Comparison of ENCODE assay signal across 8 mouse cellular contexts in genomic region chr15:31542013-31542958, GRCm38 (mm10). TPM values are rescaled to one million over a fixed set of nuclear protein-coding genes. Genes with fewer than 3 reads are reported as not detected.
DNase-seq lines count a peak whose midpoint lies in the region; ATAC-seq and TF ChIP-seq lines count a peak whose summit lies in the region.

No protein-coding gene starts in this region.

- DNase-seq in lung, embryonic 14.5 days = peak; percentile 32
- no peak for DNase-seq in lung, postnatal 14 days
- DNase-seq in thymus, postnatal 14 days = no peak
- DNase-seq in gastrocnemius, postnatal 25 days = no peak
- DNase-seq in frontal cortex, adult 2 months (ENCODE audit: extremely low spot score in 1 of 2, low spot score in 1 of 2) = no peak

- ATAC-seq in lung, embryonic 14.5 days (ENCODE audit: insufficient read depth) = peak; percentile 30; the same call in 1 of the 2 replicates
- ATAC-seq in hematopoietic stem cell, adult 5-6 weeks (replicated peaks in 1 of 2; ENCODE audit: insufficient read depth in 1 of 2, low FRiP score in 2 of 2, low TSS enrichment in 1 of 2, low read depth in 1 of 2, poor library complexity in 2 of 2, severe bottlenecking in 2 of 2) = peak; percentile 81 to 83
- ATAC-seq in limb, embryonic 12.5 days (ENCODE audit: insufficient number of reproducible peaks, insufficient read depth, low FRiP score, low TSS enrichment, low read depth) = no peak
- ATAC-seq in neural tube, embryonic 14.5 days (ENCODE audit: low read depth) = peak; percentile 31; the same call in 1 of the 2 replicates

- 7% methylated on average over 10 of the region's 10 CpGs for WGBS in lung, embryonic 14.5 days
- WGBS in limb, embryonic 12.5 days = 16% methylated on average over 10 of the region's 10 CpGs
- 8% methylated on average over 10 of the region's 10 CpGs for WGBS in neural tube, embryonic 14.5 days

- peak overlapping the region; percentile 51; the same call in 1 of the 2 replicates for H3K27ac ChIP-seq in lung, embryonic 14.5 days (ENCODE audit: low read depth)
- peak overlapping the region; percentile 72 for H3K27ac ChIP-seq in limb, embryonic 12.5 days
- H3K27ac ChIP-seq in neural tube, embryonic 14.5 days (ENCODE audit: low read depth, low read length) = no peak overlapping the region

- H3K36me3 ChIP-seq in lung, embryonic 14.5 days (ENCODE audit: insufficient read depth) = no peaks in the 10 kb centered on the region
- H3K36me3 ChIP-seq in limb, embryonic 12.5 days = no peaks in the 10 kb centered on the region
- H3K36me3 ChIP-seq in neural tube, embryonic 14.5 days (ENCODE audit: control insufficient read depth, insufficient read depth, low read length) = no peaks in the 10 kb centered on the region

- H3K27me3 ChIP-seq in lung, embryonic 14.5 days (ENCODE audit: insufficient read depth, low read length) = no peaks in the 10 kb centered on the region
- no peaks in the 10 kb centered on the region for H3K27me3 ChIP-seq in limb, embryonic 12.5 days
- H3K27me3 ChIP-seq in neural tube, embryonic 14.5 days (ENCODE audit: control insufficient read depth, insufficient read depth, low read length) = no peaks in the 10 kb centered on the region

- H3K4me2 ChIP-seq in lung, embryonic 14.5 days = no peak overlapping the region
- peak overlapping the region; percentile 9 for H3K4me2 ChIP-seq in limb, embryonic 12.5 days
- no peak overlapping the region for H3K4me2 ChIP-seq in neural tube, embryonic 14.5 days (ENCODE audit: low read depth, low read length)

- H3K4me1 ChIP-seq in lung, embryonic 14.5 days (ENCODE audit: insufficient read depth) = peaks cover 6% of the 10 kb centered on the region; the same call in 1 of the 2 replicates
- peaks cover 25% of the 10 kb centered on the region for H3K4me1 ChIP-seq in limb, embryonic 12.5 days (replicated peaks)
- peaks cover 6% of the 10 kb centered on the region; the same call in 1 of the 2 replicates for H3K4me1 ChIP-seq in neural tube, embryonic 14.5 days (ENCODE audit: control insufficient read depth, insufficient read depth, low read length)

- H3K4me3 ChIP-seq in lung, embryonic 14.5 days (ENCODE audit: low read depth, low read length) = no peak overlapping the region
- no peak overlapping the region for H3K4me3 ChIP-seq in limb, embryonic 12.5 days (replicated peaks)
- H3K4me3 ChIP-seq in neural tube, embryonic 14.5 days (ENCODE audit: low read depth, low read length) = no peak overlapping the region

- no peak overlapping the region for H3K9ac ChIP-seq in lung, embryonic 14.5 days
- no peak overlapping the region for H3K9ac ChIP-seq in limb, embryonic 12.5 days (replicated peaks)
- H3K9ac ChIP-seq in neural tube, embryonic 14.5 days (replicated peaks; ENCODE audit: low read depth, low read length) = no peak overlapping the region

- H3K9me3 ChIP-seq in lung, embryonic 14.5 days (ENCODE audit: low read depth, low read length) = no peaks in the 10 kb centered on the region
- no peaks in the 10 kb centered on the region for H3K9me3 ChIP-seq in limb, embryonic 12.5 days
- no peaks in the 10 kb centered on the region for H3K9me3 ChIP-seq in neural tube, embryonic 14.5 days (ENCODE audit: control insufficient read depth, low read length)

- TF ChIP-seq CTCF in lung, embryonic 14.5 days (IDR thresholded peaks at IDR 0.05; ENCODE audit: low read depth) = no peak

RNA-seq across cellular contexts. Expression of gene March6, which starts 11.4 kb away (rescaled TPM):
- 35.7 and 37.0 TPM in 2 replicates for polyA plus RNA-seq in lung, embryonic 14.5 days (2014; fragmentation: Nextera tagmentation; extraction: Ambion mirVana)
- 59.5 and 62.7 TPM in 2 replicates for total RNA-seq in hematopoietic stem cell, adult 5-6 weeks (2017)
- polyA plus RNA-seq in limb, embryonic 12.5 days (2016; fragmentation: Nextera tagmentation; extraction: Ambion mirVana) = 40.7 and 41.8 TPM in 2 replicates
- polyA plus RNA-seq in neural tube, embryonic 14.5 days (2014; fragmentation: Nextera tagmentation; extraction: Ambion mirVana) = 98.4 and 115 TPM in 2 replicates
- total RNA-seq in gastrocnemius, postnatal 25 days (2021) = 100 to 1,000 TPM in 1 of 2 experiments, 10 to 100 TPM in 1; 94.5 to 100 TPM
- polyA plus RNA-seq in frontal cortex, adult 2 months (2012; rRNA removed) = 81.3 and 95.9 TPM in 2 replicates

RNA-seq across cellular contexts. Expression of gene Cmbl, which starts 22.9 kb away (rescaled TPM):
- polyA plus RNA-seq in lung, embryonic 14.5 days (2014; fragmentation: Nextera tagmentation; extraction: Ambion mirVana) = 4.5 and 5.2 TPM in 2 replicates
- total RNA-seq in hematopoietic stem cell, adult 5-6 weeks (2017) = 1.1 TPM in 1 of 2 replicates, not detected in the other
- 0.55 and 0.65 TPM in 2 replicates for polyA plus RNA-seq in limb, embryonic 12.5 days (2016; fragmentation: Nextera tagmentation; extraction: Ambion mirVana)
- 1.7 and 5.6 TPM in 2 replicates for polyA plus RNA-seq in neural tube, embryonic 14.5 days (2014; fragmentation: Nextera tagmentation; extraction: Ambion mirVana)
- total RNA-seq in gastrocnemius, postnatal 25 days (2021) = 10 to 100 TPM; 37.7 to 38.5 TPM
- polyA plus RNA-seq in frontal cortex, adult 2 months (2012; rRNA removed) = 22.5 and 22.7 TPM in 2 replicates

RNA-seq across cellular contexts. Expression of gene Cct5, which starts 59.3 kb away (rescaled TPM):
- polyA plus RNA-seq in lung, embryonic 14.5 days (2014; fragmentation: Nextera tagmentation; extraction: Ambion mirVana) = 600 and 601 TPM in 2 replicates
- total RNA-seq in hematopoietic stem cell, adult 5-6 weeks (2017) = 458 and 486 TPM in 2 replicates
- 585 and 607 TPM in 2 replicates for polyA plus RNA-seq in limb, embryonic 12.5 days (2016; fragmentation: Nextera tagmentation; extraction: Ambion mirVana)
- polyA plus RNA-seq in neural tube, embryonic 14.5 days (2014; fragmentation: Nextera tagmentation; extraction: Ambion mirVana) = 498 and 536 TPM in 2 replicates
- 100 to 1,000 TPM; 126 to 130 TPM for total RNA-seq in gastrocnemius, postnatal 25 days (2021)
- polyA plus RNA-seq in frontal cortex, adult 2 months (2012; rRNA removed) = 166 and 190 TPM in 2 replicates

RNA-seq across cellular contexts. Expression of gene Fam173b, which starts 59.4 kb away (rescaled TPM):
- 13.2 and 15.0 TPM in 2 replicates for polyA plus RNA-seq in lung, embryonic 14.5 days (2014; fragmentation: Nextera tagmentation; extraction: Ambion mirVana)
- total RNA-seq in hematopoietic stem cell, adult 5-6 weeks (2017) = 2.8 and 5.9 TPM in 2 replicates
- polyA plus RNA-seq in limb, embryonic 12.5 days (2016; fragmentation: Nextera tagmentation; extraction: Ambion mirVana) = 11.2 and 11.9 TPM in 2 replicates
- 10.2 and 12.2 TPM in 2 replicates for polyA plus RNA-seq in neural tube, embryonic 14.5 days (2014; fragmentation: Nextera tagmentation; extraction: Ambion mirVana)
- total RNA-seq in gastrocnemius, postnatal 25 days (2021) = 10 to 100 TPM; 10.8 to 14.4 TPM
- 14.7 and 15.3 TPM in 2 replicates for polyA plus RNA-seq in frontal cortex, adult 2 months (2012; rRNA removed)
